Mouse (Mus musculus): Measurements from ENCODE around the gene Fam213a. TPM values are rescaled to one million over a fixed set of nuclear protein-coding genes. Genes with fewer than 3 reads are reported as not detected.

The Fam213a gene
- polyA plus RNA-seq, 1 experiment from 2014 or later = 59.2 TPM

GRCm38 (mm10) chr14:40966862-40967597, 46.6 kb downstream of the Fam213a start:
- WGBS = under 1% methylated on average over 62 of the region's 62 CpGs
- Histone ChIP-seq H3K36me3 (no peaks in the 10 kb centered on the region), H3K9me3 (no peaks in the 10 kb centered on the region), H3K9ac (peak overlapping the region; percentile 92), H3K4me2 (replicated peaks) (peak overlapping the region; percentile 92), H3K4me3 (peak overlapping the region; percentile 87), H3K4me1 (peaks cover 31% of the 10 kb centered on the region), H3K27me3 (replicated peaks) (no peaks in the 10 kb centered on the region), H3K27ac (peak overlapping the region; percentile 79)
- peak; percentile 92 for ATAC-seq (ENCODE audit: low FRiP score, low read depth)

- peak within 1 kb of the TSS; percentile 92 for H3K9ac ChIP-seq
These were observed 47.2 kb downstream of the Fam213a start, which contains the start of gene Tspan14 for GRCm38 (mm10) chr14:40966392-40966861. Tspan14 (minus strand) TSS chr14:40966807.

GRCm38 (mm10) chr14:40965507-40966356, 47.9 kb downstream of the Fam213a start:
- under 1% methylated on average over 15 of the region's 15 CpGs for WGBS
- 0 out of 2 replicates have a peak, but pooled peaks have one; percentile 0 for ATAC-seq (ENCODE audit: low FRiP score, low read depth)
- H3K27me3 ChIP-seq (replicated peaks) = no peaks in the 10 kb centered on the region
- H3K27ac ChIP-seq = peak overlapping the region; percentile 79
- peak overlapping the region; percentile 87 for H3K4me3 ChIP-seq
- peak overlapping the region; percentile 92 for H3K9ac ChIP-seq
- H3K4me2 ChIP-seq (replicated peaks) = peak overlapping the region; percentile 92
- no peaks in the 10 kb centered on the region for H3K9me3 ChIP-seq
- peaks cover 35% of the 10 kb centered on the region for H3K4me1 ChIP-seq
- no peaks in the 10 kb centered on the region for H3K36me3 ChIP-seq

More at GRCm38 (mm10) chr14:40966392-40966861, 47.2 kb downstream of the Fam213a start, which contains the start of gene Tspan14:
- H3K4me2 ChIP-seq (replicated peaks) = peak within 1 kb of the TSS; percentile 92
- peak within 1 kb of the TSS; percentile 79 for H3K27ac ChIP-seq
- under 1% methylated on average over 54 of the region's 54 CpGs for WGBS
- peak within 1 kb of the TSS; percentile 87 for H3K4me3 ChIP-seq
- no peaks in the 10 kb centered on the region for H3K36me3 ChIP-seq
- H3K27me3 ChIP-seq (replicated peaks) = no peaks in the 10 kb centered on the region
- ATAC-seq (ENCODE audit: low FRiP score, low read depth) = no peak; the same call in 1 of the 2 replicates
- no peaks in the 10 kb centered on the region for H3K9me3 ChIP-seq
- H3K4me1 ChIP-seq = peaks cover 35% of the 10 kb centered on the region

GRCm38 (mm10) chr14:40964881-40965280, 48.7 kb downstream of the Fam213a start:
- no peak overlapping the region for H3K27ac ChIP-seq
- H3K4me1 ChIP-seq = peaks cover 41% of the 10 kb centered on the region

GRCm38 (mm10) chr14:40964214-40964610, 49.4 kb downstream of the Fam213a start:
- ATAC-seq (ENCODE audit: low FRiP score, low read depth) = no peak
- Histone ChIP-seq H3K4me3 (no peak overlapping the region), H3K27me3 (replicated peaks) (no peaks in the 10 kb centered on the region), H3K9ac (no peak overlapping the region), H3K4me2 (replicated peaks) (peak overlapping the region; percentile 92), H3K4me1 (peaks cover 48% of the 10 kb centered on the region), H3K27ac (no peak overlapping the region), H3K36me3 (no peaks in the 10 kb centered on the region), H3K9me3 (no peaks in the 10 kb centered on the region)
- whole genome bisulfite sequencing = 95% methylated on average over 3 of the region's 3 CpGs

More at GRCm38 (mm10) chr14:40964881-40965280, 48.7 kb downstream of the Fam213a start:
- ATAC-seq (ENCODE audit: low FRiP score, low read depth) = no peak
- Histone ChIP-seq H3K36me3 (no peaks in the 10 kb centered on the region), H3K4me2 (replicated peaks) (peak overlapping the region; percentile 92), H3K27me3 (replicated peaks) (no peaks in the 10 kb centered on the region), H3K9me3 (no peaks in the 10 kb centered on the region), H3K9ac (peak overlapping the region; percentile 36; the same call in 1 of the 2 replicates), H3K4me3 (peak overlapping the region; percentile 87)

- peaks cover 53% of the 10 kb centered on the region for H3K4me1 ChIP-seq
- peak overlapping the region; percentile 36; the same call in 1 of the 2 replicates for H3K4me2 ChIP-seq (replicated peaks)
- WGBS = 77% methylated on average over 3 of the region's 3 CpGs
- no peak for ATAC-seq (ENCODE audit: low FRiP score, low read depth)
- no peaks in the 10 kb centered on the region for H3K36me3 ChIP-seq
- H3K4me3 ChIP-seq = no peak overlapping the region
- no peaks in the 10 kb centered on the region for H3K9me3 ChIP-seq
- H3K27me3 ChIP-seq (replicated peaks) = no peaks in the 10 kb centered on the region
- no peak overlapping the region for H3K9ac ChIP-seq
- H3K27ac ChIP-seq = no peak overlapping the region
These were observed 49.9 kb downstream of the Fam213a start for GRCm38 (mm10) chr14:40963501-40964213.

GRCm38 (mm10) chr14:40962365-40963290, 51.0 kb downstream of the Fam213a start:
- Histone ChIP-seq H3K4me1 (peaks cover 64% of the 10 kb centered on the region), H3K4me2 (replicated peaks) (peak overlapping the region; percentile 36), H3K36me3 (no peaks in the 10 kb centered on the region), H3K9ac (no peak overlapping the region), H3K9me3 (no peaks in the 10 kb centered on the region), H3K27ac (no peak overlapping the region), H3K27me3 (replicated peaks) (no peaks in the 10 kb centered on the region), H3K4me3 (no peak overlapping the region)
- 71% methylated on average over 11 of the region's 11 CpGs for WGBS
- no peak for ATAC-seq (ENCODE audit: low FRiP score, low read depth)

- H3K4me2 ChIP-seq (replicated peaks) = no peak overlapping the region
- WGBS = 82% methylated on average over 4 of the region's 4 CpGs
- H3K27ac ChIP-seq = no peak overlapping the region
- peaks cover 80% of the 10 kb centered on the region for H3K4me1 ChIP-seq
- no peaks in the 10 kb centered on the region for H3K27me3 ChIP-seq (replicated peaks)
- no peak overlapping the region for H3K9ac ChIP-seq
- no peaks in the 10 kb centered on the region for H3K36me3 ChIP-seq
- H3K4me3 ChIP-seq = no peak overlapping the region
- ATAC-seq (ENCODE audit: low FRiP score, low read depth) = no peak
- no peaks in the 10 kb centered on the region for H3K9me3 ChIP-seq
These were observed 53.4 kb downstream of the Fam213a start for GRCm38 (mm10) chr14:40960237-40960636.

- no peak overlapping the region for H3K9ac ChIP-seq
These were observed 54.0 kb downstream of the Fam213a start for GRCm38 (mm10) chr14:40959586-40959985.

GRCm38 (mm10) chr14:40958986-40959381, 54.6 kb downstream of the Fam213a start:
- Histone ChIP-seq H3K27me3 (replicated peaks) (no peaks in the 10 kb centered on the region), H3K27ac (peak overlapping the region; percentile 72), H3K36me3 (no peaks in the 10 kb centered on the region), H3K9ac (no peak overlapping the region), H3K4me2 (replicated peaks) (peak overlapping the region; percentile 34), H3K9me3 (no peaks in the 10 kb centered on the region), H3K4me3 (no peak overlapping the region), H3K4me1 (peaks cover 81% of the 10 kb centered on the region)
- ATAC-seq (ENCODE audit: low FRiP score, low read depth) = no peak
- WGBS = 45% methylated on average over 2 of the region's 2 CpGs

More at GRCm38 (mm10) chr14:40959586-40959985, 54.0 kb downstream of the Fam213a start:
- peaks cover 78% of the 10 kb centered on the region for H3K4me1 ChIP-seq
- H3K36me3 ChIP-seq = no peaks in the 10 kb centered on the region
- H3K9me3 ChIP-seq = no peaks in the 10 kb centered on the region
- WGBS = 45% methylated on average over 3 of the region's 3 CpGs
- H3K27ac ChIP-seq = no peak overlapping the region
- peak overlapping the region; percentile 12; the same call in 1 of the 2 replicates for H3K4me2 ChIP-seq (replicated peaks)
- H3K4me3 ChIP-seq = no peak overlapping the region
- H3K27me3 ChIP-seq (replicated peaks) = no peaks in the 10 kb centered on the region
- ATAC-seq (ENCODE audit: low FRiP score, low read depth) = no peak

Measured in neural tube, embryonic 12.5 days (tissue).